Mouse (Mus musculus): ENCODE results near the gene Hspe1.

The Hspe1 gene

GRCm38 (mm10) chr1:55132308-55132707 lies 44.4 kb downstream of the Hspe1 start:
- DNase-seq (ENCODE audit: low read depth in 1 of 2, low spot score in 2 of 2): no peak

GRCm38 (mm10) chr1:55133173-55133572 lies 45.2 kb downstream of the Hspe1 start:
- DNase-seq (ENCODE audit: low read depth in 1 of 2, low spot score in 2 of 2): no peak

GRCm38 (mm10) chr1:55134301-55134700 lies 46.4 kb downstream of the Hspe1 start:
- no peak for DNase-seq (ENCODE audit: low read depth in 1 of 2, low spot score in 2 of 2)

- no peak for DNase-seq (ENCODE audit: low read depth in 1 of 2, low spot score in 2 of 2)
Measured at GRCm38 (mm10) chr1:55135846-55136245, 47.9 kb downstream of the Hspe1 start.

Data from monocyte, adult 2 months (primary cell).